Mouse (Mus musculus) cortical plate, adult 2 months (tissue): ENCODE measurements around the gene Nfic. TPM values are rescaled to one million over a fixed set of nuclear protein-coding genes. Genes with fewer than 3 reads are reported as not detected.

Source experiments
- H3K27ac ChIP-seq: fragments of 200-500 bp; 2 replicates; pipeline ENCODE4 v1.5.1; 2012; ENCODE audit warnings: low read length, control low read depth, inconsistent platforms; ENCODE audit not compliant: insufficient read depth
- H3K4me1 ChIP-seq: fragments of 200-500 bp; 2 replicates; pipeline ENCODE4 v1.6.1; 2011; ENCODE audit warnings: low read length; ENCODE audit not compliant: control insufficient read depth, insufficient read depth
- H3K4me3 ChIP-seq: fragments of 200-500 bp; 2 replicates; pipeline ENCODE4 v1.5.1; 2011; ENCODE audit warnings: mild to moderate bottlenecking, low read length, control low read depth; ENCODE audit not compliant: insufficient read depth
- CTCF ChIP-seq: fragments of 200-500 bp; IDR thresholded peaks from 2 replicates; pipeline ENCODE4 v1.5.1; 2011; ENCODE audit warnings: mild to moderate bottlenecking, control low read depth, low read length; ENCODE audit not compliant: insufficient read depth; ENCODE audit errors: extremely low read depth
- POLR2A ChIP-seq: fragments of 200-500 bp; IDR thresholded peaks from 2 replicates; pipeline ENCODE4 v1.6.1; 2011; ENCODE audit warnings: mild to moderate bottlenecking, low read length, control low read depth; ENCODE audit not compliant: insufficient read depth; ENCODE audit errors: extremely low read depth
- polyA plus RNA-seq: library from polyadenylated mRNA; depleted of rRNA; stranded (reverse); fragments of >200 nt; gene quantifications from 2 replicates; pipeline ENCODE4 v1.2.3, GENCODE M21; 2012

Nfic gene
- polyA plus RNA-seq, 1 experiment, result 54.5 TPM

DNA sequence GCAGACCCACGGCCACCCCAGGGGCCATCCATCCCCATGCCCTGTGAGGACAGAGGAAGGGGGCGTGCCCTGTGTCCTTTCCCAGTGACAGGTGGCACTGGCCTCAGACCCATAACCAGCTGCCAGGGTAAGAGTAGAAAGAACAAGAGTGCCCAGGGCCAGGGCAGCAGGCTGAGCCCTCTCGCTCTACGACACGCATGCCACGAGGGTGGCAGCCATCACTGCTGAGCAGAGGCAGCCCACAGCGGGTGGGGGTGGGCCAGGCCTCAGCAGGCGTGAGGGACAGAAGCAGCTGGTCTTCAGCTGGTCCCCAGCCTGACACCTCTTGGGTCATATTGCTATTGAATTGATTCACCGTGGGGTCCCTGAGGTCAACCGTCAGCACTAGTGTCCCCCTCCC is 31.1 kb upstream of the Nfic start:
- no peak for TF ChIP-seq CTCF
- TF ChIP-seq POLR2A, result no peak
- H3K27ac ChIP-seq, result no peak overlapping the region
- H3K4me1 ChIP-seq, result 0 out of 2 replicates have a peak, but pooled peaks cover 2% of the 10 kb centered on the region
- no peak overlapping the region for H3K4me3 ChIP-seq

DNA sequence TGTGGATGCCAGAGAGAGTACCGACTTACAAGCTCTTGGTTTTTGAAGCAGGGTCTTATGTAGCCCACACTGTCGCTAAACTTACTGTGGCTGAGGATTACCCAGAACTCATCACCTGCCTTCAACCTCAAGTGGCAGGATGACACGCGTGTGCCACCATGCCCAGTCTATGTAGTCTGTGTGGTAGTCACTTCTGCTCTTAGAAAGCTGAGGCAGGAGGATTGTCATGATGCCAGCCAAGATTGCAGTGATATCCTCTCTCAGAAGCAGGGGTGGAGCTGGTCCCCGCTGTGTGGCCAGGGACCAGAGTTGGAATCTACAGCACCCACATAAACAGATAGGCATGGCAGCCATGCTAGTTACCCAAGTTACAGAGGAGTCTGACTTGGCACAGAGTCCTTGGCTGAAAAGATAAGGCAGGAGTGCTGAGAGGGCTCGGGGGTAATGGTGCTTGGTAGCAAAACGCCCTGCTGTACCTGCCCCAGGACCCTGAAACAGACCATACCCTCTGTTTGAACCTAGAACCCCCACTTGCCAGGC is 30.1 kb upstream of the Nfic start:
- TF ChIP-seq CTCF (no peak), POLR2A (peak; percentile 8; the same call in 1 of the 2 replicates)
- H3K4me3 ChIP-seq, result no peak overlapping the region
- 0 out of 2 replicates have a peak, but pooled peaks cover 2% of the 10 kb centered on the region for H3K4me1 ChIP-seq
- no peak overlapping the region for H3K27ac ChIP-seq

DNA sequence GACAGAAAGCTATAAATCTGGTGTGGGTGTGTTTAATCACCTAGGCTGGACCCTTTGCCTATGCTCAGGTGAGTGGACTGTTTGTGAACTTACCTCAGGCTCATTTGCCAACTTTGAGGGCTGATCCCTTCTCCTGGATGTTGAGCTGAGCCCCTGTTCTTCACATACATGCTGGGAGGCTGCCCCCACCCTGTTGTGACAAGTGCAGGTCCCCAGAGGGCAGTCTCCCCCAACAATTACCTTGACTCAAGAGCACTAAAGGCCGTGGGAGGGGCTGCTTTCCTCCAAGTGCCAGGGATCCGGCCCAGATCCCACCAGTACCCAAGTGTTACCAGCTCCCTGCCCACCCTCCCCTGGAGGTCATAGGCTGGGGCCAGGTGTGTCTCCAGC is 29.6 kb upstream of the Nfic start:
- Histone ChIP-seq H3K4me1 (peaks cover 3% of the 10 kb centered on the region; the same call in 1 of the 2 replicates), H3K27ac (no peak overlapping the region), H3K4me3 (no peak overlapping the region)
- TF ChIP-seq POLR2A (0 out of 2 replicates have a peak, but pooled peaks have one; percentile 12), CTCF (0 out of 2 replicates have a peak, but pooled peaks have one; percentile 6)

DNA sequence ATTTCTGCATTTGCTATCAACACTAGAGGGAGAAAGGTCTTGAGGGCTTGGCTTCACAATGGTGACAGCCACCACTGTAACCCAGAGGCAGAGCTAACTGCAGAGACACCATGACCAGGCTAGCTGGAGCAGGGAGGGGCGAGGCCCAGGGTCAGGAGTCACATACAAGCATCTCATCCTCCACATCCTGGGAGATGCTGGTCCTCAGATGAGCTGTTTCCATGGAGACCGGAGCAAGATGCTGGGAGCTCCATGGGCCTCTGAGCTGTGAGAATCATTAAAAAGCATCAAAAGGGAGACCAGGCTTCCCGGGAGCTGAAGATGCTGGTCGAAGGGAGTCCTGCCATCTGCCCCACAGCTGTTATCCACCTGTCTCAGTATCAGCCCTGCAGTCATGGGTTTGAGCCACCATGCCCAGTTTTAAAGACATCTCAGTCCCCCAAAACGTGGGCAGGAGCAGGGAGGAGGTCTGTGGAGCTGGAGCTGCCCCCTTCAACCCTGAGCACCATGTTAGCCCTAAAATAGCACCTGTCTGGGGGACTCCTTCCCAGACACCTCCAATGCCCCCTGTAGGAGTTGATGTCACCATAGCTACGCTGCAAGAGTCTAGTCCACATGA is 29.1 kb upstream of the Nfic start:
- peaks cover 4% of the 10 kb centered on the region; the same call in 1 of the 2 replicates for H3K4me1 ChIP-seq
- H3K27ac ChIP-seq, result no peak overlapping the region
- TF ChIP-seq POLR2A, result no peak
- no peak for TF ChIP-seq CTCF
- H3K4me3 ChIP-seq, result no peak overlapping the region

DNA sequence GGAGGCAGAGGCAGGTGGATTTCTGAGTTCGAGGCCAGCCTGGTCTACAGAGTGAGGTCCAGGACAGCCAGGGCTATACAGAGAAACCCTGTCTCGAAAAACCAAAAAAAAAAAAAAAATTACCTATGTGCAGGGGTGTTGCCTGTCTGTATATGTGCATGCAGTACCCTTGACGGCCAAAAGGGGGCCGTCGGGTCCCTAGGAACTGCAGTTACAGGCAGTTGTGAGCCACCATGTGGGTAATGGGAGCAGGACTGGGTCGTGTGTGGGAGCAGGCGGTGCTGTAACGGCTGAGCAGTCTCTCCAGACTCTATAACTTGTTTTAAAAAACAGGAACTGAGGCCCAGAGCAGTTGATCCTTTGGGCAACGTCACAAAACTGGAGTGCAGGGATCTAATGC is 28.5 kb upstream of the Nfic start:
- H3K4me1 ChIP-seq, result peaks cover 4% of the 10 kb centered on the region; the same call in 1 of the 2 replicates

DNA sequence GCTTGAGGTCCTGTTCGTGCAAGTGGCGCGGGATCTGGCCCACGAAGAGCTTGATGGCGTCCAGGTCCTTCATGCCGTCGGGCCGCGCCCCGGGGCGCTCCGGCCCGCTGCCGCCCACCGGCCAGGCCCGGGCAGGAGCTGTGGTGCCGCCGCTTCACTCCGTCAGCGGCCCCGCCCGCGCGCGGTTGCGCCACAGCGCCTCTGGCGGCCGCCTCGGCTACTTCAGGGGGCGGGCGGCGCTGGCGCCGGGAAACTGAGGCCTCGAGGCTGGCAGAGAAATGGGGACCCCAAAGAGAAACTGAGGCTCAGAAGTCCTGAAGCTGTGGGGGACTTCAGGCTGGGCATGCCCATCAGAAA is 27.1 kb upstream of the Nfic start, which contains the start of gene Celf5:
Gene Celf5 (minus strand): TSS at position 177 of the 357 bp plus-strand sequence.
- peaks cover 7% of the 10 kb centered on the region; the same call in 1 of the 2 replicates for H3K4me1 ChIP-seq
- H3K4me3 ChIP-seq, result peak within 1 kb of the TSS; percentile 99
- TF ChIP-seq CTCF (peak; percentile 37; the same call in 1 of the 2 replicates), POLR2A (peak; percentile 30; the same call in 1 of the 2 replicates)

More for the DNA sequence above, 28.5 kb upstream of the Nfic start:
- Histone ChIP-seq H3K27ac (no peak overlapping the region), H3K4me3 (no peak overlapping the region)
- TF ChIP-seq CTCF (peak; percentile 50), POLR2A (no peak)

DNA sequence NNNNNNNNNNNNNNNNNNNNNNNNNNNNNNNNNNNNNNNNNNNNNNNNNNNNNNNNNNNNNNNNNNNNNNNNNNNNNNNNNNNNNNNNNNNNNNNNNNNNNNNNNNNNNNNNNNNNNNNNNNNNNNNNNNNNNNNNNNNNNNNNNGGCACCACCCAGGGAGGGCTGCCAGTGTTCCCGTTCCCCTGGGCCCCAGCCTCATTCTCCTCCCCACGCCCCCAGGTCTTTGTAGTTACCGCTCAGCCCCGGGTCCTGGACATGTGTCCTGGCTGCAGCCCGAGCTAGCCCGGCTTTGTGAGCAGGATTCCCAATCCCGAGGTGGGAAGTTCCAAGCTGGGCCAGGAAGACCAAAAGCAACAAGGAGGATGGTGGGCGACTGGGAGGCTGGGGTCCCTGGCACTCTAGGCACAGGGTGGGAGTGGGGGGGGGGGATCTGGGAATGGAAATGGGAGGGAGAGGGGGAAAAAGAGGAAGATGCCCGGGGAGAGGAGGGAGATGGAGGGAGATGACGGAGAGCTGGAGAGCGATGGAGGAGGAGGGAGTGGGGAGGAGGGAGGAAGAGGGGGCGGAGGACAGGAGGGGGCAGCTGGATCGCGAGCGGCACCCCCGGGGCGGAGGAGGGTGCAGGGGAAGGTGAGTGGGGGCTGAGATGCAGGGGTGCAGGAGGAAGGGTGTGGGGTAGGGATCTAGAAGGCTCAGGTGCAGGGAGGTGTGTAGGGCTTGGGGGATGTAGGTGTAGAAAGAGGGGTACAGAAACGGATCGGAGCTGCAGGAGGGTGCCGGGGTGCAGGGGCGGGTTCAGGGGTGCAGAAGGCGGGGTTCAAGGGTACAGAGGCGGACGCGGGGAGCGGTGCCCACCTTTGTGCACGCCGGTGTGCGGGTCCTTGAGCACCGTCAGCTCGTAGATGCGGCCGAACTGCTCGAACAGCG is 26.4 kb upstream of the Nfic start:
- no peak for TF ChIP-seq CTCF
- no peak for TF ChIP-seq POLR2A
- peak overlapping the region; percentile 99 for H3K4me3 ChIP-seq
- peak overlapping the region; percentile 93 for H3K27ac ChIP-seq
- H3K4me1 ChIP-seq, result peaks cover 7% of the 10 kb centered on the region; the same call in 1 of the 2 replicates

More for the DNA sequence above, 27.1 kb upstream of the Nfic start, which contains the start of gene Celf5:
- H3K27ac ChIP-seq, result peak within 1 kb of the TSS; percentile 93

DNA sequence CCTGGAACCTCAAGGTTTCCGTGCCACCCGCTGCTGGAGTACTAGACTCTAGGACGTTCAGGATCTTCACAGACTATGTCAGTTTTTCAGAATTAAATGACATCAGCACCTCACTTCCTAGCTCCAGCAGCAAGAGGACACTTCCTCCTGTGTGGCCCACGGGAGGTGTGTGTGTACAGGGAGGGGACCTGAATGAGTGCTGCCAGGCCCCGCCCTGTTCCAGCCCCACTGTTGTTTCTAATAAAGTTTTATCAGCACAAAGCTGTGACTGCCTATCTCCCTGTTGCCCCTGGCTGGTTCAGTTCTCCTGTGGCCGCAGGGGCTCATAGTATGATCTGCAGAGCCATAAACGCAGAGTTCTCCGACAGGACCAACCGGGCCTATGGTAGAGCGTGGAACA is 19.0 kb upstream of the Nfic start:
- Histone ChIP-seq H3K4me1 (peaks cover 20% of the 10 kb centered on the region), H3K27ac (peak overlapping the region; percentile 51; the same call in 1 of the 2 replicates), H3K4me3 (no peak overlapping the region)
- TF ChIP-seq CTCF, result no peak
- no peak for TF ChIP-seq POLR2A

DNA sequence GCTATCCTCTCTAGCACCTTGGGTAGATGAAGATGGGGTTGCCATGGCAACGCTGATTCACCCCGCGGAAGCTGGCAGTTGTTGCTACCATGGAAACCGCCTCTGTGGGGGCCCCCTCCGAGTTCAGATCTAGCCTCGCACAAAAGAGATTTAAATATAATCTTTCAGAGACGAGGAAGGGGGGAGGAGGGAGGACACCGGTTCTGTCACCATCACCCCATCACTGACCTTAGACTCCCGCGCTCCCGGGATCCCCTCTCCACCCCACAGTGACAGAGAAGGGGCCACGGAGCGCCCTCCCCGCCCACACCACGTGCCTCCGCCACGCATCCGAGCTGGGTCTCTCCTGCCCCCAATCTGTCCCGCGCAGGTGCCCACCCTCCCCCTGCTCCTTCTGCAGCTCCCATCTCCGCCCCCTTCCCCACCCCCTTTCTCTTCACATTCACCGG is 17.6 kb upstream of the Nfic start:
- peaks cover 21% of the 10 kb centered on the region for H3K4me1 ChIP-seq
- 0 out of 2 replicates have a peak, but pooled peaks have one; percentile 18 for TF ChIP-seq POLR2A
- no peak for TF ChIP-seq CTCF
- H3K27ac ChIP-seq, result peak overlapping the region; percentile 75; the same call in 1 of the 2 replicates
- H3K4me3 ChIP-seq, result peak overlapping the region; percentile 38; the same call in 1 of the 2 replicates
